Mouse (Mus musculus): Measurements from ENCODE around the gene Bcs1l. TPM values are rescaled to one million over a fixed set of nuclear protein-coding genes. Genes with fewer than 3 reads are reported as not detected.

Bcs1l gene
- polyA plus RNA-seq, 1 experiment from 2014 or later = 27.9 TPM

DNA sequence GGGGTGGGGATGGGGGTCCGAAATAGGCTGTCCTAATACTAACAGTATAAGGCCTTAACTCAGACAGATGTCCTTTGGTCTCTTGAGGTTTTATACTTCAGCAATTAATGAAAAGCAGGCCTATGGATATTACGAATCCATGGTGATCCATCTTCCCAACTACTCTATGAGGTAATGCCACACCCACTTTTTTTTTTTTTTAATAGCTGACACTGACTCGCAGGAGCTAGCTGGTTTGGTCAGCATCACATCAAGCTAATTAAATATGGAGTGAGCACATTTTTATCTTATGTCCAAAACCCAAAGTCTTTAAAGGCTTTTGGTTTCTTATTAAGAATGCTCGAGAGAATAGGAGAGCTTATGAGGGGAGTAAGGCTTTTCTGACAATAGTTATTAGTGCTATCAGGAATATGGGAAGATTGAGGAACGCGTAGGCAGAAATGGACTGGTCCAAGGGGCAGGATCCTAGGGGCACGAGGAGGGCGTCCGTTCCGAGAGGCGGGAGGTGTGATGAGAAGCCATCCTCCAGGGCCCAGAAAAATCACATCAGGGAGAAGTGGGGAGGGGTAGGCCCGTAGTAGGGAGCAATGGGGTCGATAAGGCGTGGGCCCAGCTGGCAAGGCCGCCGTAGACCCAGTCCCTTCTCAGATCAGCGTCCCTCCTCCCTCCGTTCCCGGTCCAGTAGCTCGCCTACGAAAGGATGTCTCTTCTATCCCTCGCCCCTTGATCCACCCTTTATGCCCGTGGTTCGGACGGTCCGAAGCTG is 12.6 kb downstream of the Bcs1l start:
- Histone ChIP-seq H3K9me3 (no peaks in the 10 kb centered on the region), H3K4me1 (peaks cover 27% of the 10 kb centered on the region), H3K27ac (replicated peaks) (peak overlapping the region; percentile 64), H3K9ac (replicated peaks) (peak overlapping the region; percentile 87), H3K27me3 (no peaks in the 10 kb centered on the region), H3K36me3 (peaks cover 36% of the 10 kb centered on the region), H3K4me3 (peak overlapping the region; percentile 90), H3K4me2 (replicated peaks) (peak overlapping the region; percentile 78)
- peak; percentile 73 for ATAC-seq (replicated peaks)
- WGBS = 8% methylated on average over 26 of the region's 26 CpGs

DNA sequence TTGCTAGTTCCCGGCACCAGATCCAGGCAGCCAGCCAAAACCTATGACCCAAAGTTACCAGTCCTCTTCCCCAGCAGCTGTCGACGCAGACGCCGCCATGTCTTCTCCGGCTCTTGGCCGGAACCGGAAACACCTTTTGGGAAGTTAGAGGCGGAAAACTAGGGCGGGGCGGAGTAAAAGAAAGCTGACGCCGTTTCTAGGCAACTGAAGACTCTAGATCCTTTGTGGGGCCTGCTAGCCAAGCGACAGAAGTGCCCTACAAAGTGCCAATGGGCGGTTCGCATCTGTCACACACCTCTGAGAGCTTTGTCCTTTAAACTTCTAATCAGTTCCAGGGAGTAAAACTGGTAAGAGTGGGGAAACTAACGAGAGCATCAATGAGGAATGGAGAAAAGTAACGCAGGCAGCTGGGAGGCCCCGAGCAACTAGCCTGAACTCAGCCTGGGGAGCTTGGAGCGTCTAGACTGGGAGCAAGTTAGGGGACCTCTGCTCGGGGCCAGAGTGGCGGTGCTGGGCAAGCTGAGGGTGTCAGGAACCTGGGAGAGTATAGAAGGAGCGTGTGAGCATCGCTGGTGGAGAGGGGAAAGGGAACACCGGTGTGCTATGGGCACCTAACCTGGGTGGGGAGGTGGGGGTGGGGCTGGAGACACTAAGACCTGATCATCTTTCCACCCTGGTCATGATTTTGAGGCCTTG is 13.3 kb downstream of the Bcs1l start, which contains the start of the genes Rnf25 and Stk36:
Rnf25 (minus strand) TSS at position 131 of the 696 bp plus-strand sequence.
Stk36 (plus strand) TSS at position 179 of the 696 bp plus-strand sequence.
- ATAC-seq (replicated peaks) = peak; percentile 95
- Histone ChIP-seq H3K27me3 (no peaks in the 10 kb centered on the region), H3K9ac (replicated peaks) (peak within 1 kb of the TSS; percentile 87), H3K4me3 (peak within 1 kb of the TSS; percentile 90), H3K9me3 (no peaks in the 10 kb centered on the region), H3K4me2 (replicated peaks) (peak within 1 kb of the TSS; percentile 78), H3K4me1 (peaks cover 27% of the 10 kb centered on the region), H3K36me3 (peaks cover 33% of the 10 kb centered on the region), H3K27ac (replicated peaks) (peak within 1 kb of the TSS; percentile 64)
- 8% methylated on average over 25 of the region's 25 CpGs for WGBS

DNA sequence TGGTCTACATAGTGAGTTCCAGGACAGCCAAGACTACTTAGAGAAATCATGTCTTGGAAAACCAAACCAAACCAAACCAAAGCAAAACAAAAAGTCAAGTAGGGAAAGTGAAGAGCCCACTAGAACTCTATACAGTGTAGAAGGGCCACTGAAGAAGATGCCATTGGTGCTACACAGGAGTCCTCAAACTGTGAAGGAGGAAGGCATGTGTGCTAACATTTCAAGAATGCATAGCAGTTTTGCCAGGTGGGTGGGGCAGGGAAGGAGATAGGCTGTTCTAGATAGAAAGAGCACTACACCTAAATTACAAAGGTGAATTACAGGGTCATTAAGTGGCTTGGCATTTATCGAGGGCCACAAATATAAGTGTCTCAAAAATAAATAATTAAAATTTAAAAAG is 36.1 kb downstream of the Bcs1l start:
- peaks cover 61% of the 10 kb centered on the region for H3K36me3 ChIP-seq
- no peak overlapping the region for H3K9ac ChIP-seq (replicated peaks)
- no peaks in the 10 kb centered on the region for H3K9me3 ChIP-seq
- H3K27ac ChIP-seq (replicated peaks) = no peak overlapping the region
- no peak overlapping the region for H3K4me3 ChIP-seq
- no peaks in the 10 kb centered on the region for H3K27me3 ChIP-seq
- WGBS = 91% methylated on average over 1 of the region's 1 CpGs
- no peak overlapping the region for H3K4me2 ChIP-seq (replicated peaks)
- ATAC-seq (replicated peaks) = no peak
- H3K4me1 ChIP-seq = no peaks in the 10 kb centered on the region

DNA sequence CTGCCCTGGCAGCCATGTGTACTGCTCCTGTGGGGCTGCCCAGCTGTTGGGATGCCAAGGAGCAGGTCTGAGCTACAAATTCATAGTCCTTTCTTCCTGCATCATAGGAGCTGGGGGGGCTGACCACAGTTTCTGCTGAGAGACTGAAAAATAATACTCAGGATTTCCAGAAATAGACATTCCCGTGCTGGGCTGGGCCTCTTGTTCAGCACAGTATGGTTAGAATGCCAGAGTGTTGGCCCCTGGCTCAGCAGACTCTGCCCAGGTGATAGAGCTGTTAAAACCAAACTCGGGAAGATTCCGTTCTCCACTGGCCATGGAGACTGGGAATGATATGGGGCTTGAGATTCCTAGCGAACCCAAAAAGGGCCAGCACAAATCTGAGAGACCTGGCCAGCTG is 38.0 kb downstream of the Bcs1l start:
- peaks cover 59% of the 10 kb centered on the region for H3K36me3 ChIP-seq
- no peak overlapping the region for H3K27ac ChIP-seq (replicated peaks)
- H3K27me3 ChIP-seq = no peaks in the 10 kb centered on the region
- 90% methylated on average over 4 of the region's 4 CpGs for WGBS
- no peak for ATAC-seq (replicated peaks)
- H3K4me3 ChIP-seq = no peak overlapping the region
- H3K9me3 ChIP-seq = no peaks in the 10 kb centered on the region
- no peak overlapping the region for H3K4me2 ChIP-seq (replicated peaks)
- no peak overlapping the region for H3K9ac ChIP-seq (replicated peaks)
- no peaks in the 10 kb centered on the region for H3K4me1 ChIP-seq

GRCm38 (mm10) chr1:74628001-74628400 is 39.9 kb downstream of the Bcs1l start:
- no peak overlapping the region for H3K27ac ChIP-seq (replicated peaks)
- H3K4me3 ChIP-seq = no peak overlapping the region
- no peak overlapping the region for H3K9ac ChIP-seq (replicated peaks)
- 61% methylated on average over 7 of the region's 7 CpGs for WGBS
- H3K27me3 ChIP-seq = no peaks in the 10 kb centered on the region
- peaks cover 45% of the 10 kb centered on the region for H3K36me3 ChIP-seq
- ATAC-seq (replicated peaks) = no peak
- H3K9me3 ChIP-seq = no peaks in the 10 kb centered on the region
- no peaks in the 10 kb centered on the region for H3K4me1 ChIP-seq
- H3K4me2 ChIP-seq (replicated peaks) = no peak overlapping the region

- WGBS = 81% methylated on average over 4 of the region's 4 CpGs
- no peak overlapping the region for H3K27ac ChIP-seq (replicated peaks)
- H3K9me3 ChIP-seq = no peaks in the 10 kb centered on the region
- H3K4me1 ChIP-seq = no peaks in the 10 kb centered on the region
- peaks cover 21% of the 10 kb centered on the region for H3K36me3 ChIP-seq
- H3K4me3 ChIP-seq = no peak overlapping the region
- no peak for ATAC-seq (replicated peaks)
- no peak overlapping the region for H3K4me2 ChIP-seq (replicated peaks)
- H3K27me3 ChIP-seq = no peaks in the 10 kb centered on the region
- no peak overlapping the region for H3K9ac ChIP-seq (replicated peaks)
These were observed 44.6 kb downstream of the Bcs1l start for GRCm38 (mm10) chr1:74632734-74633133.

Small RNAs within 50 kb of the gene (microRNA-seq; reads per million reads assigned to microRNA genes)
- gene Gm25035 = not detected

Other genes starting within 250 kb of the Bcs1l start
- gene Catip, start 226.2 kb upstream of the Bcs1l start, polyA plus RNA-seq (2015; fragmentation: Nextera tagmentation; extraction: Ambion mirVana) = 0.38 and 1.2 TPM in 2 replicates
- 1.9 and 3.2 TPM in 2 replicates for gene Slc11a1, start 213.1 kb upstream of the Bcs1l start, polyA plus RNA-seq (2015; fragmentation: Nextera tagmentation; extraction: Ambion mirVana)
- gene Ctdsp1, start 196.8 kb upstream of the Bcs1l start, polyA plus RNA-seq (2015; fragmentation: Nextera tagmentation; extraction: Ambion mirVana) = 21.4 and 22.4 TPM in 2 replicates
- 0.27 and 0.29 TPM in 2 replicates for gene Vil1, start 178.9 kb upstream of the Bcs1l start, polyA plus RNA-seq (2015; fragmentation: Nextera tagmentation; extraction: Ambion mirVana)
- 53.8 and 56.2 TPM in 2 replicates for gene Cnot9, start 82.2 kb upstream of the Bcs1l start, polyA plus RNA-seq (2015; fragmentation: Nextera tagmentation; extraction: Ambion mirVana)
- 3.4 and 5.3 TPM in 2 replicates for gene Plcd4, start 45.4 kb upstream of the Bcs1l start, polyA plus RNA-seq (2015; fragmentation: Nextera tagmentation; extraction: Ambion mirVana)
- 32.2 and 33.0 TPM in 2 replicates for gene Usp37, start 44.0 kb upstream of the Bcs1l start, polyA plus RNA-seq (2015; fragmentation: Nextera tagmentation; extraction: Ambion mirVana)
- gene Zfp142, start within 50 bp of the Bcs1l start, polyA plus RNA-seq (2015; fragmentation: Nextera tagmentation; extraction: Ambion mirVana) = 8.9 and 9.6 TPM in 2 replicates
- gene Rnf25, start 13.1 kb downstream of the Bcs1l start, polyA plus RNA-seq (2015; fragmentation: Nextera tagmentation; extraction: Ambion mirVana) = 41.8 and 46.0 TPM in 2 replicates
- gene Stk36, start 13.2 kb downstream of the Bcs1l start, polyA plus RNA-seq (2015; fragmentation: Nextera tagmentation; extraction: Ambion mirVana) = 25.7 and 27.9 TPM in 2 replicates
- 15.3 and 16.1 TPM in 2 replicates for gene Ttll4, start 73.5 kb downstream of the Bcs1l start, polyA plus RNA-seq (2015; fragmentation: Nextera tagmentation; extraction: Ambion mirVana)
- 0.91 and 1.6 TPM in 2 replicates for gene Cyp27a1, start 125.3 kb downstream of the Bcs1l start, polyA plus RNA-seq (2015; fragmentation: Nextera tagmentation; extraction: Ambion mirVana)
- not detected in 2 replicates for gene Prkag3, start 160.9 kb downstream of the Bcs1l start, polyA plus RNA-seq (2015; fragmentation: Nextera tagmentation; extraction: Ambion mirVana)
- 2.2 and 2.3 TPM in 2 replicates for gene Wnt6, start 183.6 kb downstream of the Bcs1l start, polyA plus RNA-seq (2015; fragmentation: Nextera tagmentation; extraction: Ambion mirVana)
- gene Wnt10a, start 203.2 kb downstream of the Bcs1l start, polyA plus RNA-seq (2015; fragmentation: Nextera tagmentation; extraction: Ambion mirVana) = 0.50 and 0.80 TPM in 2 replicates